Mouse (Mus musculus): ENCODE measurements around the gene Cbfa2t3.

Gene Cbfa2t3

GRCm38 (mm10) chr8:122663670-122664069 is 35.2 kb downstream of the Cbfa2t3 start:
- DNase-seq: no peak

DNA sequence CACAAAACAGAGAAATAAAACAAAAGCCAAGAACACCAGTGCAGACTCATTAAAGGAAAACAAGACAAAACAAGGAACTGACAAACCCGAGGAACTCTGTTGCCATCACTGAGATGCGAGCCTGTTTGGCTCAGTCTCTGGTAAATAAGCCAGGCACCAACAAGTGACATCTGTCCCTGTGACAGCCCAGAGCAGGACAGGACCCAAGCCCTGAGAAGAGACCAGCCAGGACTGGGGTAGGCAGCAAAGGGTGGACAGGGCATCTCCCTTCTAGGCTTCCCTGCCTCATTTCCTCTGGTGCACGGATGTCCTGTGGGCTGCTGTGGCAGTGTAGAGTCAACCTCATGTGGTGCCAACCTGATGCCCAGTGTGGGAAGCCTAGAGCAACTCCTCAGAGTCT is 35.8 kb downstream of the Cbfa2t3 start:
- DNase-seq: peak; percentile 40 to 41

DNA sequence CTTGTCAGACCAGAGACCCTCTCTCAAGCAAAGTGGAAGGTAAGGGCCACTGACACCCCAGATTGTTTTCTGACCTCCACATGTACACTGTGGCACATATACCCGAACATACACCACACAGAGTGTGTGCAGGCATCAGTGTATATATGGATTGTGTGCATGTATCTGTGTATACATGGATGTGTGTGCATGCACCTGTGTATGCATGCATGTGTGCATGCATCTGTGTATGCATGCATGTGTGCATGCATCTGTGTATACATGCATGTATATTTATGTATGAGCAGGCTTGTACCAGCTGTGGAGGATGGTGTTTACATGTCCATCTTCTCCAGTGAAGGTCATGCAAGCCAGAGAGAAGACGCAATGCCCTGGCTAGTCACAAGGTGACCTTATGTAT is 37.0 kb downstream of the Cbfa2t3 start:
- no peak for DNase-seq

DNA sequence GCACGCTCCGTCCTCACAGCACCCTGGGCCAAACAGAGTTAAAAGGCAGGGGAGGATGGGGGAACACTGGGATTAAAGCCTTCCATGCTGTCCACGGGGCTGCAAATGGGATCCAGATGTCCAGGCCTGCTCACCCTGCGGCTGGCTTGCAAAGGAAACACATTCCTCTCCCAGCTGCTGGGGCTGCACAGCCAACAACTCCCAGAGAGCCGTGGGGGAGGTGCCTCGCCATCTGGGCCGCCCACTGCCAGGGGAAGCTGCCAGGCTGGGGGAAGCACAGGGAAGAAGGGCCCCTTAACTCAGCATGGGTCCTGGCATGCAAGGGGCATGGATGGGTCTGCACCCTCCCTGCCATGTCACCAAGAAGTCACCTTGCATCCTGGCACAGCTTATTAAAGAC is 37.8 kb downstream of the Cbfa2t3 start:
- DNase-seq: peak; percentile 66 to 72

DNA sequence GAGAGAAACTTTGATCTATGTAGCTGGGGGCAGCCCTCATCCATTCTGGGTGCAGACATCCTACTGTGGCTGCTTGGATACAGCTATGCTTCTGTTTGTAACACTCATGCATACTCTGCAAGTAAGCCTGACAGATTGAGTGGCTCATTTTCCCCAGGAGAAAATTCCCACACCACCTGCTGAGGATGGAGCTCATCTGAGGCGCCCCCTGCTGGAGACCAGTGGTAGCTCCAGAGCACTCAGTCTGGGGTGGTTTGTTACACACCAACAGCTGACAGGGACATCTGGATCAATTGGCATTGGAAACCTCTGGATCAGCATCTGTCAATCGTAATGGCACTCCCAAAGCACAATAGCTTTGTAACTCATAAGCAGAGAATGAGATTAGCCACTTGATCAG is 38.9 kb downstream of the Cbfa2t3 start:
- peak; percentile 37 to 54 for DNase-seq

DNA sequence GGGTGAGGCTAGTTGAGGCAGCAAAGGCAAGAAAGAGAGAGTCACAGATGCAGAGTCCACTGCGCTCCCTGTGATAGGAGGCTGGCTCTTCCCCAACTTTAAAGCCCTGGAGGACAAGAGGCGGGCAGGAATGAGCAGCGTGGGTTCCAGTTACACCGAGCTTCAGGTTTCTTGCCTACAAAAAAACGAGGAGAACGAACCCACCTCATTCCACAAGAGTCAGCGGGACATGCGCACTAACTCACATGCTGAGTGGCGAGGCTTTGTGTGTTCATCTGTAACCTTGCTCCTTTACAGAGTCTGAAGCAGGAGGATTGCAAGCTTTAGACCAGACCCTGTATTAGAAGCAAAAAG is 40.1 kb downstream of the Cbfa2t3 start:
- no peak for DNase-seq

DNA sequence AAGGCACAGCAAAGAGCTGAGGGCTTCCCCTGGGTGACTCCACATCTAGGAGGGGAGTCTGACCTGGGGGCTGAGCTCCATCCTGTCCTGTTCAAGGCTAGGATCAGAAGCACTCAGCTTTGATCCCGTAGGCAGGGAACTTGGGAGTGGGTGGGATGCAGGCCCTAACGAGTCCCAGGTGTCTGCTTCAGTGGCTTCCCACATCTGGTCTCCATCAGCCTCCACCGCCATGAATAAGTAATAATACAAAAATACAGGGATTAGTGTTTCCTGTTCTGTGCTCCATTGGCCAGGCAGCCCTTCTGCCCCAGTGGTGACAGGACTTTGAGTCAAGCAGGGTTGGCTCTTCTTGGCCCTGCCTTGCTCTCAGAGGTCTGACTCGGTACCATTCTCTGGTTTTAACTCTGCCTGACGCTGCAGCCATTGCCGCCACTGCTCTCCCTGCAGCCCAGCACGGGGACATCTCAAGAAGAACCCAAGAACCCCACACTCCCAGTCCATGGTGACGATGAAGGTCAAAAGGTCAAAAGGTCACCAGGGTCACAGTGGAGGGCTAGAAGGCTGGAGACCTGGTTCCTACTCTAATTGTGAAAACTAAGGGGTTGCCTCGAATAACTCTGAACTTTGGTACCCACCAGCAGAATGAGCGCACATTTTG is 40.6 kb downstream of the Cbfa2t3 start:
- DNase-seq: no peak

DNA sequence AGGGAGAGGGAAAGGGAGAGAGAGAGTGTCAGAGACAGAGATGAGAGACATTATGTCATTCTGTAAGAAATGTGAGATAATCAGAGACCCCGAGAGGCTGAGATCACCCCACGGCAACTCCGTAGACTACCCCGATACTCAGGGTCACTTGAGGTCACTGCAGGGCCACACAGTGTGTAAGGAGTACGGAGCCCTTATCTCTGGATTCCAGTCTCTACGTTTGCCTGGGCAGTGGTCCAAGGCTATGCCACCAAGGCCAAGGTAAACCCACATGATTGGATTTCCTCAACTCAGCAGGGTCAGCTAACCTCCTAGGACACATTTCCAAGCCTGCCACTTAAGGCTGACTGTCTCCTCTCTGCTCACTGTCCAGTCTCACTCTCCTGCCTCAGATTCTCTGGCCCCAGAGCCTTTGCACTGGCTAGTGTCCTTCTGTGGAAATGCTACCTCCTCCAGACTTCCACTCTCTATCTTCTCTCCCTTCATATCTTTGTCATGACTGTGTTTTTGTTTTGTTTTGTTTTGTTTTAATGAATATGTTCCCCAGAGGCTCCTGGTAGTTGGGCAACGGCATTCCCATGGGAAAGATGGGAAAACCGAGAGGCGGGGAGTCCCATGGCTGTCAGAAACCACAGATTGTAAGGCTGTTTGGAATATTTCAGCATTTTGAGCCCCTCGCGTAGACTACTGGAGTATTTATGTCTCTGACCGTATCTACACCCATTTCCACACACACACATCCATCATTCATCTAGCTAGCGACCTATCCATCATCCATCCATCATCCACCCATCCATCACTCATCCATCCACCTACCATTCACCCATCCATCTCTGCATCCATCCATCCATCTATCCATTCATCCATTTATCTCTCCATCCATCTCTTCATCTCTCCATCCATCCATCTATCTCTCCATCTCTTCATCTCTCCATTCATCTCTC is 42.6 kb downstream of the Cbfa2t3 start:
- peak; percentile 36 to 60 for DNase-seq

- DNase-seq: peak; percentile 51 to 69
Measured at GRCm38 (mm10) chr8:122654768-122655167, 44.1 kb downstream of the Cbfa2t3 start.

GRCm38 (mm10) chr8:122652643-122653042 is 46.3 kb downstream of the Cbfa2t3 start:
- DNase-seq: no peak

GRCm38 (mm10) chr8:122651326-122651921 is 47.5 kb downstream of the Cbfa2t3 start:
- peak in 1 of 2 experiments; percentile 43 for DNase-seq

DNA sequence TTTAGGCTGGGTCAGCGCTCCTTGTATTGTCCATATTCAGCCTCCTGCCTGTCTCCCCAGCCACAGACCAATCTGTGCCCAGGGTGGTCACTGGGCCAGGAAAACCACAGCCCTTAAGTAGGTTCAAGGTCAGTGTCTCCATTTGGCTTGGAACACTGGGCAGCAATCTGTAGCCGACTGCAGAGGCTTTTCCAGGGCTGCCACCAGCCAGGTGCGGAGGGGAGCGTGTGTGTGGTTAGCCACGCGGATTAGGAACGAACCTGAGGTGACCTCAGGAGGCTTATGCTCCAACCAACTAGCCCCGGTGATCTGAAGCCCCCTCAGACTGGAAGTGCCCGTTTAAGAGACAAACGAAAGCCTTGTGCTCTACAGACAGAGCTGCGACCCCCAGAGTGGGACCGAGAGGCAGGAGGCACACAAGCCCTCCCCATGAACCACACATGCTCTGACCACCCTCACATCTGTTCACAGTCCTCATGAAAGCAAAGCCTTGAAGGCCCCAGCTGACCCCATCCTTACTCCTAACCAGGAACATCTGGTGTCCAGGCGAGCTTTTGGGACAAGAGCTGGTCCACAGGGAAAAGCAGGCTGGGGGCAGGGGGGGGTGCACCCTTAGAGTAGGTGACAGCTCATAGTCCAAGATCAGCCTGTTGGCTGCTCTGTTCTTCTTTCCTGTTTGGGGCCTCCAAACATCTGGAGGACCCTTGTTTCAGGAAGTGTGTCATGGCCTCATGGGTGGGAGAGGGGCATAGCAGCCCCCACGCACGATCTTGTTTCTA is 50.5 kb downstream of the Cbfa2t3 start:
- DNase-seq: no peak

DNA sequence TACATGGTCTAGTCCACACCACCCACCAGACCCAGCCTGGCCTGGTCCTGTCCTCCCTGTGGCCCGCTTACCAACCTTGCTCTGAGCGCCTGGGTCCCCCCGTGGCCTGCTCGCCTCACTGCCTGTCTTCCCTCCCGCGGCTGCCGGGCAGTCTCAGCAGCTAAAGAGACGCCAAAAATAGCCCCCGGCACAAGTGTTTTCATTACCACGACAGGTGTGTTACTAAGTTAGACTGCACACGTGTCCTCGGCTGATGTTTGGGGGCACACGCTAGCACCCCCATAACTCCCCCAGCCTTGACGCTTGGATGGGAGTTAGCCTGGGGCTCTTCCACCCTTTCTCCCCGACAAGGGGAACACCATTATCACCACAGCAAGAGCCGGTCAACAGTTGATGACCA is 52.6 kb downstream of the Cbfa2t3 start:
- no peak for DNase-seq

- no peak for DNase-seq
Measured at GRCm38 (mm10) chr8:122644175-122644954, 54.5 kb downstream of the Cbfa2t3 start.

- DNase-seq: peak; percentile 66 to 79
Measured at GRCm38 (mm10) chr8:122642071-122642470, 56.8 kb downstream of the Cbfa2t3 start.

GRCm38 (mm10) chr8:122641406-122641805 is 57.5 kb downstream of the Cbfa2t3 start:
- DNase-seq: peak in 1 of 2 experiments; percentile 36

- no peak for DNase-seq
Measured at GRCm38 (mm10) chr8:122640825-122641224, 58.1 kb downstream of the Cbfa2t3 start.

- DNase-seq: peak; percentile 74 to 79
Measured at GRCm38 (mm10) chr8:122639521-122640248, 59.2 kb downstream of the Cbfa2t3 start.

DNA sequence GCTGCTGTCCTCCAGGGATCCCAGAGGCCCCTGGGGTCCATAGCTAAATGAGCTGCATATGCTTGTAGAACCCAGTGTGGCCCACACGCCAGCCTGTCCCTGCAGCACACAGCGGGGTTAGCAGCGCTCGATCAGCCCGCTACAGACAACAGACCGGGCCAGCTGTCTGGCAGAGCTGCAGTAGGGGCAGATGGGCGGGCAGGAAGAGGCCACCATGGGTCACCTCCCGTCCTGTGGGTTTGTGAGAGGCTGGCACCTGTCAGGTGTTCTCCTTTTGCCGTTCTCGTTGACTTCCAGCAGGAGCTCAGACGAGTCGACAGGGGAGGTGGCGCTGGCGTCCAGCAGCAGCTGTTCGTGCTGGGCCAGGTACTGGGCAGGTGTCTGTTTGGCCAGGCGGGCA is 60.3 kb downstream of the Cbfa2t3 start:
- DNase-seq: peak; percentile 67 to 69

- no peak for DNase-seq
Measured at GRCm38 (mm10) chr8:122637230-122637629, 61.7 kb downstream of the Cbfa2t3 start.

DNA sequence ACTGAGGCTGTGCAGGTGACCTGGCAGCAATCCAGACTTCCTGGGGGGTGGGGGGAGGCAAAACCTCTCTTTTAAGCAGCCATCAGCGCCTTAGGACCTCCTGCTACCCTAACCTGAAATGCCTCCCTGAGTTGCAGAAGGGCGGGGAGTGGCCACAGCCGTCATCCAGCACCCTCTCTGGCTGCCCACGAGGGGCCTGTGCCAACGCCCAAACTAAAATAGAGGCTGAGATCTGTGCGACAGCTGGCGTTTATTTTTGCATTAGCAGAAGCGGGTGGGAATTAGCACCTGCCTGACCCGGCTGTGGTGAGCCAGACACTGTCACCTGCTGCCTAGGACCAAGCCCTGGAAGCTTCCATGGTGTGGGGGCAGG is 62.1 kb downstream of the Cbfa2t3 start:
- peak in 1 of 2 experiments; percentile 54 for DNase-seq

Measured in cerebellum, postnatal 25 days (tissue).